Mouse (Mus musculus): ENCODE results near the gene Pde4b.

DNA sequence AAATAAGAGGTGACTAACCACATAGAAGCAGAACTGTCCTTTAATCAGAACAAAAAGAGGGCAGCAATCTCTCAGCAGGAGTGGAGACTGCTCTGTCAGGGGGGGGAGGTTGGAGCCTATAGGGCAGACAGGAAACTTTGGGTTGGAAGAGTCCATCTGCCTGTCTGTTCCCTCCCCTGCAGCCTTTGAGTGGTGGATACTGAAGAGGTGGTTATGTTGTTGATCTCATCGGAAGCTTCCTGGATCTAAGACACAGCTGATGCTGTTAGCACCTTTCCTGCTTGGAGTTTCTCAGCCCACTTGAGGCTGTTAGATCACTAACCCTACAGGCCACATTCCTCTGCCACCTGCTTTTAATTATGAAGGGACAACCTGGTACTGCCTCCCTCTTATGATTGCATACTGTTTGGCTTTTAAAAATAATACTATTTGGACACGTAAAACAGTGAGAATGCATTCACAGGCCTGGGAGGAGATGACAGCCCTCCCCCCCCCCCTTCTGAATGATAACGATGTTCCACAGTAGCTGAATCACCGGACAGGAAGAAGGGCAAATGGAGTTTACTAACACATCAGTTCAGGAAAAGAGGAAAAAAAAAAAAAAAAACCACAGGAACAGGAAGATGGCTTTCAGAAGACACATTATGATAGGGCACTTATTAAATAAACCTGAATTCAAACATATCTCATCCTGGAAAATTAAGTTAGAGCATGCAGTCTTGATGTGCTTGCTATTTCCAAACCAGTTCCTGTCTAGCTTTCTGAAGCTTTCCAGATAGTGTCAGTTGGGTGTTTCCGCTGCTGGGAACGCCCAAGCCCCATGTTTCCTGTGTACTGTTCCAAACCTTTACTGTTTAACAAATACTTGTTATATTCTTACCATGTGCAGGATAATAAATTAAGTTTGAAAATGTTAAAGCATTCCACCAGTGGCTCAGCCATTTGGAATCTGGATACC is 41.9 kb upstream of the Pde4b start:
- TF ChIP-seq CTCF (IDR thresholded peaks at IDR 0.05; ENCODE audit: low read depth, low read length) (no peak), POLR2A (IDR thresholded peaks at IDR 0.05; ENCODE audit: borderline replicate concordance, low read depth, low read length) (no peak)

Measured in bone marrow macrophage, adult 2 months (primary cell).